Mouse (Mus musculus) embryonic fibroblast, embryonic 13.5 days (primary cell): ENCODE measurements at regions not wholly inside any gene's neighbourhood (a gene's known extent, or its start where the extent isn't known, plus 50 kb on each side); places are given as distances from the start of the nearest gene placed in this dataset.

Source experiments
- H3K27ac ChIP-seq: 2 replicates; pipeline ENCODE4 v1.5.1; 2012; ENCODE audit warnings: low read length, control low read depth, inconsistent platforms; ENCODE audit not compliant: insufficient read depth
- H3K4me1 ChIP-seq: 2 replicates; pipeline ENCODE4 v1.6.1; 2011; ENCODE audit warnings: low read length; ENCODE audit not compliant: control insufficient read depth, insufficient read depth
- H3K4me3 ChIP-seq: 2 replicates; pipeline ENCODE4 v1.5.1; 2011; ENCODE audit warnings: mild to moderate bottlenecking, control low read depth, low read length; ENCODE audit not compliant: insufficient read depth
- CTCF ChIP-seq: IDR thresholded peaks from 2 replicates; pipeline ENCODE4 v1.5.1; 2011; ENCODE audit warnings: mild to moderate bottlenecking, control low read depth, low read length, moderate library complexity, borderline replicate concordance; ENCODE audit not compliant: insufficient read depth
- POLR2A ChIP-seq: IDR thresholded peaks from 2 replicates; pipeline ENCODE4 v1.6.1; 2011; ENCODE audit warnings: low read depth, mild to moderate bottlenecking, control low read depth, low read length, moderate library complexity

DNA sequence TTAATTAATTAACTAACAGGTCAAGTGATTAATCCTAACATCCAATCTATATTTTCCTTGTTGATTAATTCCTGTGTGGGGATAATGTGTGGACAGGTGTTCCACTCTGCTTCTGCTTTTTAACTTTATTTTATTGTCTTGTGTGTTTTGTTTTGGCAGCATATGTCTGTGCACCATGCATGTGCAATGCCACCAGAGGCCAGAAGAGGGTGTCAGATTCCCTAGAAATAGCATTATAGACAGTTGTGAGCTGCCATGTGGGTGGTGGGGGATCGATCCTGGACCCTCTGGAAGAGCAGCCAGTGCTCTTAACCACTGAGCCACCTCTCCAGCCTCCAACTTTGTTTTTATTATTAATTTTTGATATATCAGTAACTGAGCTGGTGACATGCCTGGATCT lies 65.6 kb downstream of the En1 start:
- H3K4me1 ChIP-seq = no peaks in the 10 kb centered on the region; the same call in 1 of the 2 replicates
- H3K4me3 ChIP-seq = no peak overlapping the region
- no peak overlapping the region for H3K27ac ChIP-seq
- no peak for TF ChIP-seq POLR2A

DNA sequence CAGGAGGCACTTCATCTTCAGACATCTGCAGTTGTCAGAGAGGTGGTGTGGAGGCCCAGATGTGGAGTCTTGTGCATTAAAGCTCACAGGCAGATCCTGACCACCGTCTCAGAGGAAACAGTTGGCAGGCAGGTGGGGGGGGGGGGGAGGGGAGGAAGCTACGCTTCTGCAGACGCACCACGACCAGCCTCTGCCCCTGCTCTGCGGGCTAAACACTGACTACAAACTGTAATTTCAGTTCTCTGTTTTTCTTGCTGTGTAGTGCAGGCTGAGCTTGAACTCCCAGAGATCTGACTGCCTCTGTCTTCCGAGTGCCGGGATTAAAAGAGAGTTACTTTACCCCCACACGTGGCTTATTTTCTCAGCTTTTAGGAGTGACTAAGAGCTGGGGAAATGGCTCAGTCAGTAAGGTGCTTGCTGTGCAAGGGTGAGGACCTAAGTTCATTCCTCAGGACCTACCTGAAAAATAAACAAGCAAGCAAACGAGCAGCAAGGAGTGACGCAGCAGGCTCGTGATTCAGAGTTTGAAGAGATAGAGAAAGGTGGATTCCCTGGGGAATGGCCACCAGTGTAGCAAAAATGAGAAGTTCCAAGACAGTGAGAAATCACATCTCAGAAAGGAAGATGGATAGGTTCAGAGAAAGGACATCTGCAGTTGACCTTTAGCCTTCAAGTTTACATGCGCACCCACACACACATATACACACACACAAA lies 81.5 kb downstream of the En1 start:
- TF ChIP-seq POLR2A (no peak), CTCF (no peak)
- Histone ChIP-seq H3K27ac (no peak overlapping the region), H3K4me1 (no peaks in the 10 kb centered on the region; the same call in 1 of the 2 replicates)

DNA sequence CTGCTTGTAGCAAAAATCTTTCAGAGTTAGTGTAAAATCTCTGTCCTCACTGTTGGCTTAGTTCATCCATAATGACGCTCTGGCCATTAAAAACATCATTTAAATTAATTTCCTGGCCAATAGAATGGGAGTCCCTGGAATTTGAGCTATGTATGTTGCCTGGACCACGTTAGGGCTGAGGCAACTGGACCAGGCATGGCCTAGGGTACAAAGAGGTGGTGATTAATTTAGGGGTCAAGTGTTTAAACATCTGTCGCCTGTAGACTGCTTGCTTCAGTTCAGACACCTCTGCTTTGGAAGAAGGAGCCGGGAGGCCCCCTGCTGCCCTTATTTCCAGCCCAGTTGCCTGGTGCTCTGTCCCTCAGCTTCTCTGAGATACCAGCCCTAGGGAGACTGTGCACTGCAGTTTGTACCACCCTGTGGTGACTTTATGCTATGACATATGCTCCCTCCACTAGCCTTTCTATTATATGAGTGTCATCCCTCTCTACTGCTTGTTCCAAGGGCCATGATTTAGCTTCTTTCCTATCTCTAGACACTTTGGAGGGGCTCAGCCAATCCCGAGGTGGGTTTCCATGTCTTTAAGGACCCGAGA lies 83.5 kb downstream of the En1 start:
- no peak overlapping the region for H3K27ac ChIP-seq
- H3K4me3 ChIP-seq = no peak overlapping the region
- TF ChIP-seq CTCF (no peak), POLR2A (no peak)

More for the DNA sequence above, 81.5 kb downstream of the En1 start:
- H3K4me3 ChIP-seq = no peak overlapping the region

DNA sequence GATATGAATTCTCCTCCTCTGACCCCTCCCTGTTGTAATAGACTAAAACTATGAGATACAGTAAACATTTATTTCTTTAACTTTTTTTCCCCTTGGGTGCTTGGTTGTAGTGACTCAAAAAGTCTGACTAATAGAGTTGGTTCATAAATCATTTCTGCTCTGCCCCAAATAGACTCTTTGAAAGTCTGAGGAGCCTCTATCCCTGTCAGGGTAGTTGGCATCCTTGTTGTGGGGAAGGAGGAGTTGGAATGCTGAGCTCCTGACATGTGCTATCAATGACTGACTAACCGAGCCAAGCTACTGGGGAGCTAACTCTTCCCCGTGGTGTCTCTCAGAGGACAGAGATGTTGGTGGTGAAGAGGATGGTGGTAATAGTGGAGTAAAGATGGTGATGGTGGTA lies 89.4 kb downstream of the En1 start:
- Histone ChIP-seq H3K4me1 (no peaks in the 10 kb centered on the region), H3K4me3 (no peak overlapping the region), H3K27ac (no peak overlapping the region)
- no peak for TF ChIP-seq CTCF
- no peak for TF ChIP-seq POLR2A

More for the DNA sequence above, 83.5 kb downstream of the En1 start:
- no peaks in the 10 kb centered on the region; the same call in 1 of the 2 replicates for H3K4me1 ChIP-seq

DNA sequence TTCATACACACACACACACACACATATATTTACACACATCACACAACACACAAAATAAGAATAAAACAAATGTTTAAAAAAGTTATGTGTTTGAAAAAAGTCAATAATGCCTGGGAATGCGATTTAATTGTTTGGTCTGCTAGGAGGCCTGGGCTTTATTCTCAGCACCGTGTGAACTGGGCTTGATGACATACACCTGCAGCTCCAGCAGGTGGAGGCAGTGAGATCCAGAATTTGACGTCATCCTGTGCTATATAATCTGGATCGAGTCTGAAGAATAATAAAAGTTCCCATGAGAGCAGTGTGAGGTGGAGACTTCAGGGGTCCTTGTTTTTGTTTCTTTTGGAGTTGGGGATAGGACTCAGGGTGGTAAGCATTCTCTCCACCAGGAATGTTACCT lies 96.0 kb downstream of the En1 start:
- H3K4me3 ChIP-seq = no peak overlapping the region
- H3K4me1 ChIP-seq = no peaks in the 10 kb centered on the region
- H3K27ac ChIP-seq = no peak overlapping the region
- no peak for TF ChIP-seq CTCF
- TF ChIP-seq POLR2A = no peak

DNA sequence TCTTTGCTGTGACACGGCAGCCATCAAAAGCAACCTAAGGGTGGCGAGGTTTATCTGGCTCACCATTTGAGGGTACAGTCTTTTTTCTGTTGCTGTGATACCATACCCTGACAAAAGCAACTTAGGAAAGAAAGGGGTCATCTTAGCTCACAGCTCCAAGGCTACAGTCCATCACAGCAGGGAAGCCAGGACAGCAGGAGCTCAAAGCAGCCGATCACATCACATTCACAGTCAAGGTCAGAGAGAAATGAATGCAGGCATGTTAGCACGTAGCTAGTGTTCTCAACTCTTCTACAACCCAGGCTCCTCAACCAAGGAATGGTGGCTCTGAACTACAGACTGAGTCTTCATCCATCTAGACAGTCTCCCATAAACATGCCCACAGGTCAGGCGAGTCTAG lies 102.0 kb downstream of the En1 start:
- TF ChIP-seq CTCF (no peak), POLR2A (no peak)
- Histone ChIP-seq H3K4me3 (no peak overlapping the region), H3K27ac (no peak overlapping the region), H3K4me1 (no peaks in the 10 kb centered on the region)

DNA sequence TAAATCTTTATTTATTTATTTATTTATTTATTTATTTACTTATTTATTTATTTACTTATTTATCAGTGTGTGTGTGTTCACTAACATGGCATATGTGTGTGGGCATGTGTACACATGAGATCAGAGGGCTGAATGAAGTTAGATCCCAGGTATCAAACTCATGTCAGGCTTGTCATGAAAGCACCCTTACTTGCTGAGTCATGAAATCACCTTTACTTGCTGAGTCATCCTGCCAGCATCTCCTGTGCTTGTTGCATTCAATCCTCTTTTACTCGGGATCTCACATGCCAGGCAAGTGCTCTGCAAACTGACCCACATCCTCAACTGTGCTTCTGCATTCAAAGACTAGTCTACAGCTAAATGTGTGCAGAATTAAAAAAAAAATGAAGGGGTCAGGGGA lies 103.8 kb downstream of the En1 start:
- no peak overlapping the region for H3K4me3 ChIP-seq
- H3K27ac ChIP-seq = no peak overlapping the region
- no peak for TF ChIP-seq POLR2A
- no peak for TF ChIP-seq CTCF
- no peaks in the 10 kb centered on the region for H3K4me1 ChIP-seq

DNA sequence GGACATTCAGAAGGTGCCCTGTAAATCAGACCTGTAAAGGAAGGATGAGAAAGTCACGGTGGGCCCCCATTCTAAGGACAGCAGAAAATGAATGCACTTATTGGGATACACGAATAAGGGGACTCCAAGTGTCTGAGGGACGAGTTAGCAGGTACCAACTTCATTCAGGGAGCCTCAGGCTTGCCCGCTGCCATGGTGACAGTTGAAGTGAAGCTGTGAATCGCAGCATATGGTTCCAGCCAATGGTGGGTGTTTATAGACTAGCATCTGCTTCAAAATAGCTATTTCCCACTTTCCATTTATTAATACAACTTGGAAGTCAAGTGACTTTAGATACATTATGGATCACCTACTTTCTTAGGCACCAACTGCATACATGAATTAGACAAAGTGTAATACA lies 106.3 kb downstream of the En1 start:
- Histone ChIP-seq H3K27ac (no peak overlapping the region), H3K4me1 (no peaks in the 10 kb centered on the region), H3K4me3 (no peak overlapping the region)
- TF ChIP-seq POLR2A = no peak
- no peak for TF ChIP-seq CTCF

DNA sequence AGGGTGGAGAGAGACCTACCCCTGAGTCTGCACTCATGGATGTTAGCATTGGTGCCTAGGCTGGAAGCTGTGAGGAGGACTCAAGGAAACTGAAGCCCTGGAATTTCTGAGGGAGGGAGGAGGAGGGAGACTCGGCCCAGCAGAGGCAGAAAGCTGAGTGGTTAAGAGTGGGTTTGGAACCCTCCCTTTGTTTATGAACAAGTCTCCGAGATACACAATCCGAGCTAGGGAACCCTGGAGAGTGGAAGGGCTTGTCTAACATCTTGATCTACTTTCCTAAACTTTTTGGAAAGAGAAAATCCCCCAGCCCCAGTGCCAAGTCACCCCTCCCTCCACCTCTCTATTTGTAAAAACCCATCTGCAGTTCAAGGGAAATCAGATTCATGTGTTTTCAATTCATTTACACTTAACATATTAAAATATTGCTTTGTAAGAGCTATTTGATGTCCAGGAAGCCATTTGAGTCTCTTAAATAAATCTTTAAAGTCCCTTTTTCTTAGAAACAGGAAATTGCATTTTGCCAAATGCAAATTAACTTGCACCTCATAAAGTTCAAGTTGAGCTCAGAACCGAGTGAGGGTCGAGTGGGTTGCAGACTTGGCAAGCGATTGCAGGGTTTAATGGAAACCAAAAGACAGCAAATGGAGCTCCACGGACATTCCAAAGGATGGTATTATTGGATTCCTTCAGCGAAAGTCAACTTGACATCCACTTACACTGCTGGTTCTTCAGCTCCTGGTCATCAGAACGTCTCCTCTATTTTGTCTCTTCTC lies 113.1 kb downstream of the En1 start:
- TF ChIP-seq POLR2A (no peak), CTCF (no peak)
- Histone ChIP-seq H3K27ac (no peak overlapping the region), H3K4me1 (no peaks in the 10 kb centered on the region; the same call in 1 of the 2 replicates), H3K4me3 (no peak overlapping the region)

DNA sequence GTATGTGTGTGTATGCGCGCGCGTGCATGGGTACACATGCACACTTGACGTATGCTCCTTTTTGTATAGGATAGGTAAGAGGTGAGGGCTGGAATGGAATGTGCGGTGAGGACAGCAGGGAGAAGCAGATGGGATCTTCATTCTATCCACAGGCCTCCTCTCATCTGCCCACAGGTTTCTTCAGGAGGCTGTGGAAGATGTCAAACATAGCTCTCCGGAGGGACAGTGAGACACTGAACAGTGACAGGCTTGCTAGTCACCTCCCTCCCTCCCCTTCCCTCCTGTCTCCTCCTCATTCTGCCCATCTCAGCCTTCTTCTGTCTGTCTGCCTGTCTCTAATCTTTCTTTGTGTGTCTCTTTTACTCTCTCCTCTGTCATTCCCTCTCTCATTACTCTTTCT lies 124.6 kb downstream of the En1 start:
- Histone ChIP-seq H3K4me1 (no peaks in the 10 kb centered on the region), H3K4me3 (no peak overlapping the region), H3K27ac (no peak overlapping the region)
- TF ChIP-seq CTCF = no peak
